ENCODE assay signal across 8 mouse cellular contexts in the genomic region with DNA sequence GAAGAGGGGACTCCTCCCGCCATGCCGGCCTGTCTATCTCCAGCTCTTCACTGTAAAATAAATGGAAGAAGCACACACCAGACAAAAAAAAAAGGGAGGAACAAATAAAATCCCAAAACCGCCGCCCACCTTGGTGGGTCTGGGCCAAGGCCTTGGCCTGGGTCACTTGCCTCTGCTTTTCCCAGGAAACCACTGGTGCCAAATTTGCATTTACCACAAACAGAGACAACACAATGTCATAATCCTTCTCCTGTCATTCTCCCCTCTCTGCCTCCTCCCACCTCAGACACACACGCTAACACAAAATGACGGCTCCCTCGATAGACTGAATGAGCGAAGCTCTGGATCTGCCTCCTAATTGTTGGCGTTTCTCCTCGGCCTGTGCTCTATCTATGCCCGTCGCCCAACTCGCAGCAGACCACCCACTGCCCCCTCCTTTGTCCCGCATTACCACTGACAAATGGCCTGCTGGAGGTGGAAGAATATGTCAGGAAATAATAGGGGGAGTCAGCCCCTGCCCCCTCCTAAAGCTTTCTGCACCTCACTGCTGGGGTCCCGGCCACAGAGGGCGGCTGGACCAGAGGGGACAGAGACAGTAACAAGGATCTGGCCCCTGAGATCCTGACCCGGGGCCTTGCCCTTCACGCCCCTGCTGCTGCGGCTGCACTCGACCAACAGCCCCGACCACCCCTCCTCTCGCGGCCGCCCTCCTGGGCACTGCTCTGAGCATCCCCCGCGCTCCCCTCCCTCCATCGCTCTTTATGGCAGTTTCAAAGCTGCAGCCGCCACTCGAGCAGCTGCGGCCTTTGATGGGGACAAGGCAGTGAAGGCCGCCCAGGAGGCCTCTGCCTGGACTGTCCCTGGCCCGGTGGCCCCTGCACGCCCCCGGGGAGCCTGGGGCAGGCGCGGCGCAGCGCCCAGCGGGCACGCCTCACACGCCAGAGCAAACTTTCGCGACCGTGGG.
DNase-seq lines count a peak whose midpoint lies in the region; ATAC-seq and TF ChIP-seq lines count a peak whose summit lies in the region.

No protein-coding gene starts in this region.

- peak overlapping the region; percentile 6; the same call in 1 of the 2 replicates for H3K4me3 ChIP-seq in kidney, postnatal 0 days (replicated peaks; ENCODE audit: low read depth, low read length)
- H3K4me3 ChIP-seq in embryonic facial prominence, embryonic 12.5 days, result peak overlapping the region; percentile 30
- peak overlapping the region; percentile 35 for H3K4me3 ChIP-seq in hindbrain, embryonic 15.5 days
- H3K4me3 ChIP-seq in midbrain, postnatal 0 days (ENCODE audit: low read depth, low read length), result peak overlapping the region; percentile 36

- H3K4me1 ChIP-seq in kidney, postnatal 0 days (replicated peaks; ENCODE audit: insufficient read depth, low read length), result no peaks in the 10 kb centered on the region
- peaks cover 52% of the 10 kb centered on the region for H3K4me1 ChIP-seq in embryonic facial prominence, embryonic 12.5 days
- H3K4me1 ChIP-seq in hindbrain, embryonic 15.5 days (replicated peaks), result peaks cover 48% of the 10 kb centered on the region
- peaks cover 24% of the 10 kb centered on the region for H3K4me1 ChIP-seq in midbrain, postnatal 0 days (ENCODE audit: insufficient read depth, low read length)

- peak overlapping the region; percentile 42 for H3K4me2 ChIP-seq in kidney, postnatal 0 days (ENCODE audit: low read length)
- peak overlapping the region; percentile 74 for H3K4me2 ChIP-seq in embryonic facial prominence, embryonic 12.5 days (replicated peaks)
- H3K4me2 ChIP-seq in hindbrain, embryonic 15.5 days, result peak overlapping the region; percentile 74
- H3K4me2 ChIP-seq in midbrain, postnatal 0 days (ENCODE audit: low read depth, low read length, poor library complexity, severe bottlenecking), result peak overlapping the region; percentile 68

- no peak overlapping the region for H3K27ac ChIP-seq in kidney, postnatal 0 days
- H3K27ac ChIP-seq in embryonic facial prominence, embryonic 12.5 days, result no peak overlapping the region
- peak overlapping the region; percentile 32 for H3K27ac ChIP-seq in hindbrain, embryonic 15.5 days (replicated peaks)
- peak overlapping the region; percentile 52 for H3K27ac ChIP-seq in midbrain, postnatal 0 days (ENCODE audit: low read depth, low read length)

- ATAC-seq in kidney, postnatal 0 days (replicated peaks; ENCODE audit: low FRiP score, low read depth), result no peak; the same call in 1 of the 2 replicates
- peak; percentile 24; the same call in 1 of the 2 replicates for ATAC-seq in embryonic facial prominence, embryonic 12.5 days (ENCODE audit: insufficient number of reproducible peaks, insufficient read depth, low FRiP score, low TSS enrichment)
- ATAC-seq in hindbrain, embryonic 15.5 days (ENCODE audit: low FRiP score, low read depth), result peak; percentile 25; the same call in 1 of the 2 replicates
- ATAC-seq in midbrain, postnatal 0 days (ENCODE audit: low FRiP score), result 0 out of 2 replicates have a peak, but pooled peaks have one; percentile 35

- no peak for DNase-seq in kidney, postnatal 0 days (ENCODE audit: low spot score)
- no peak for DNase-seq in kidney, adult 11 months
- peak; percentile 31 for DNase-seq in midbrain, postnatal 0 days (ENCODE audit: low spot score)
- DNase-seq in right cerebral cortex, postnatal 36 days (ENCODE audit: low spot score in 2 of 2), result no peak
- no peak for DNase-seq in layer of hippocampus, adult 18-20 months (ENCODE audit: low spot score in 2 of 2)
- DNase-seq in spleen, postnatal 36 days (ENCODE audit: low spot score in 2 of 2), result no peak

- H3K36me3 ChIP-seq in kidney, postnatal 0 days (ENCODE audit: insufficient read depth, low read length), result no peaks in the 10 kb centered on the region
- no peaks in the 10 kb centered on the region for H3K36me3 ChIP-seq in embryonic facial prominence, embryonic 12.5 days
- no peaks in the 10 kb centered on the region for H3K36me3 ChIP-seq in hindbrain, embryonic 15.5 days
- H3K36me3 ChIP-seq in midbrain, postnatal 0 days (ENCODE audit: insufficient read depth, low read length), result no peaks in the 10 kb centered on the region

- no peak overlapping the region for H3K9ac ChIP-seq in kidney, postnatal 0 days (ENCODE audit: low read depth, low read length)
- peak overlapping the region; percentile 54 for H3K9ac ChIP-seq in embryonic facial prominence, embryonic 12.5 days
- peak overlapping the region; percentile 49 for H3K9ac ChIP-seq in hindbrain, embryonic 15.5 days
- H3K9ac ChIP-seq in midbrain, postnatal 0 days (replicated peaks; ENCODE audit: low read length, poor library complexity, severe bottlenecking), result peak overlapping the region; percentile 64

- TF ChIP-seq CTCF in kidney, postnatal 0 days (IDR thresholded peaks at IDR 0.05; ENCODE audit: low read depth), result no peak
- no peak for TF ChIP-seq CTCF in midbrain, postnatal 0 days (IDR thresholded peaks at IDR 0.05)

- no peaks in the 10 kb centered on the region for H3K27me3 ChIP-seq in kidney, postnatal 0 days (ENCODE audit: insufficient read depth, low read length)
- H3K27me3 ChIP-seq in embryonic facial prominence, embryonic 12.5 days, result peaks cover 17% of the 10 kb centered on the region
- H3K27me3 ChIP-seq in hindbrain, embryonic 15.5 days, result peaks cover 20% of the 10 kb centered on the region
- H3K27me3 ChIP-seq in midbrain, postnatal 0 days (ENCODE audit: insufficient read depth, low read length), result no peaks in the 10 kb centered on the region

- no peaks in the 10 kb centered on the region for H3K9me3 ChIP-seq in kidney, postnatal 0 days (replicated peaks; ENCODE audit: low read length)
- no peaks in the 10 kb centered on the region for H3K9me3 ChIP-seq in embryonic facial prominence, embryonic 12.5 days
- H3K9me3 ChIP-seq in hindbrain, embryonic 15.5 days, result no peaks in the 10 kb centered on the region
- no peaks in the 10 kb centered on the region for H3K9me3 ChIP-seq in midbrain, postnatal 0 days (ENCODE audit: low read length)

- WGBS in kidney, postnatal 0 days, result 20% methylated on average over 44 of the region's 44 CpGs
- WGBS in embryonic facial prominence, embryonic 12.5 days, result 9% methylated on average over 44 of the region's 44 CpGs
- WGBS in hindbrain, embryonic 15.5 days, result 3% methylated on average over 43 of the region's 44 CpGs
- 7% methylated on average over 44 of the region's 44 CpGs for WGBS in midbrain, postnatal 0 days

Comparison
In these comparisons a context has a peak if more than half of its experiments do, and no peak if none do; other contexts are left out.
1. H3K27ac ChIP-seq: peak in hindbrain, embryonic 15.5 days (single experiment) and midbrain, postnatal 0 days (single experiment); none in kidney, postnatal 0 days (single experiment) and embryonic facial prominence, embryonic 12.5 days (single experiment).
2. Peak in every context shown above with its lines, with median percentiles within 50 percentile points of each other: H3K4me2 ChIP-seq and H3K4me3 ChIP-seq.